Mouse (Mus musculus): Measurements from ENCODE around the gene Mmp24.
"Not testable (repeated sequence)": the region's sequence is repeated elsewhere in the genome, so short reads cannot be mapped to it uniquely, and the experiment has no call there.

Mmp24 gene

GRCm38 (mm10) chr2:155817301-155818245 is 42.4 kb downstream of the Mmp24 start:
- DNase-seq, result no peak

GRCm38 (mm10) chr2:155818596-155819391 is 43.7 kb downstream of the Mmp24 start:
- DNase-seq, result peak; percentile 91

- no peak for DNase-seq
These were observed 44.1 kb downstream of the Mmp24 start, which contains the start of gene BC029722 for GRCm38 (mm10) chr2:155819392-155819448. Gene BC029722 (minus strand): TSS chr2:155819426.

GRCm38 (mm10) chr2:155819449-155820251 is 44.5 kb downstream of the Mmp24 start:
- no peak for DNase-seq

- no peak for DNase-seq
These were observed 45.6 kb downstream of the Mmp24 start for GRCm38 (mm10) chr2:155820779-155821178.

- no peak for DNase-seq
These were observed 48.6 kb downstream of the Mmp24 start for GRCm38 (mm10) chr2:155823722-155824121.

- no peak for DNase-seq
These were observed 50.9 kb downstream of the Mmp24 start for GRCm38 (mm10) chr2:155825904-155826629.

- DNase-seq, result peak; percentile 79
These were observed 51.7 kb downstream of the Mmp24 start, which contains the start of gene Eif6 for GRCm38 (mm10) chr2:155826630-155827424. Gene Eif6 (minus strand): TSS chr2:155826925.

- no peak for DNase-seq
These were observed 55.7 kb downstream of the Mmp24 start for GRCm38 (mm10) chr2:155830841-155831240.

- DNase-seq, result no peak
These were observed 56.2 kb downstream of the Mmp24 start for GRCm38 (mm10) chr2:155831302-155831701.

GRCm38 (mm10) chr2:155832087-155832486 is 56.9 kb downstream of the Mmp24 start:
- DNase-seq, result not testable (repeated sequence)

GRCm38 (mm10) chr2:155834732-155835131 is 59.6 kb downstream of the Mmp24 start, which contains the start of gene Fam83c:
Gene Fam83c (minus strand): TSS chr2:155834854.
- no peak for DNase-seq

GRCm38 (mm10) chr2:155837961-155838360 is 62.8 kb downstream of the Mmp24 start:
- no peak for DNase-seq

GRCm38 (mm10) chr2:155838961-155839360 is 63.8 kb downstream of the Mmp24 start:
- DNase-seq, result no peak

- no peak for DNase-seq
These were observed 71.8 kb downstream of the Mmp24 start for GRCm38 (mm10) chr2:155846930-155847329.

GRCm38 (mm10) chr2:155848291-155848690 is 73.1 kb downstream of the Mmp24 start:
- peak; percentile 83 for DNase-seq

GRCm38 (mm10) chr2:155849464-155849863 is 74.3 kb downstream of the Mmp24 start:
- no peak for DNase-seq

- no peak for DNase-seq
These were observed 75.0 kb downstream of the Mmp24 start for GRCm38 (mm10) chr2:155850120-155850519.

- DNase-seq, result no peak
These were observed 77.4 kb downstream of the Mmp24 start for GRCm38 (mm10) chr2:155852536-155852935.

GRCm38 (mm10) chr2:155860102-155860501 is 85.0 kb downstream of the Mmp24 start:
- DNase-seq, result no peak

GRCm38 (mm10) chr2:155861581-155861980 is 86.4 kb downstream of the Mmp24 start:
- no peak for DNase-seq

Measured in right cerebral cortex, postnatal 14 days (tissue).